Mouse (Mus musculus) liver, adult (tissue): Measurements from ENCODE around the gene Cd3e.

Experiments
- GATA4 ChIP-seq: IDR thresholded peaks from 2 replicates; pipeline ENCODE4 v1.6.1; 2014; ENCODE audit warnings: mild to moderate bottlenecking, low read length; ENCODE audit not compliant: insufficient replicate concordance

The Cd3e gene

GRCm38 (mm10) chr9:45009180-45010078 is at the start of gene Cd3e:
TSS of gene Cd3e (minus strand) at chr9:45009627.
- no peak for TF ChIP-seq GATA4

GRCm38 (mm10) chr9:45058304-45058940 is 49.0 kb upstream of the Cd3e start:
- no peak for TF ChIP-seq GATA4

- TF ChIP-seq GATA4: no peak
These were observed 45.8 kb upstream of the Cd3e start, which contains the start of gene Mpzl3 for GRCm38 (mm10) chr9:45055082-45055713. TSS of gene Mpzl3 (plus strand) at chr9:45055186.

DNA sequence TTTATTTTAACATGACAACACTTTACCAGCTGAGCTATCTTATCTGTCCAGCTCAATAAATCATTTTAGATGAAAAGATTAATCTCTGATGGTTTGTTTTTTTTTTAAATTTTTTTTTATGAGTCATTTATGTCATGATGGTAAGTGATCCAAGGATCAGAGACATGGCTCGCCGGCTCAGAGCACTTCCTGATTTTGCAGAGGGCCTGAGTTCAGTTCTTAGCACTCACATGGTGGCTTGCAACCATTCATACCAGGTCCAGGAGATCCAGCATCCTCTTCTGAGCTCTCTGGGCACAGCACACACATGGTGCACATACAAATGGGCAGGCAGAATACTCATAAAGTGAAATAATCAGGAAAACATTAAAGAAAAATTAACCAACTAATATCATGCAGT is 40.9 kb upstream of the Cd3e start:
- no peak for TF ChIP-seq GATA4

DNA sequence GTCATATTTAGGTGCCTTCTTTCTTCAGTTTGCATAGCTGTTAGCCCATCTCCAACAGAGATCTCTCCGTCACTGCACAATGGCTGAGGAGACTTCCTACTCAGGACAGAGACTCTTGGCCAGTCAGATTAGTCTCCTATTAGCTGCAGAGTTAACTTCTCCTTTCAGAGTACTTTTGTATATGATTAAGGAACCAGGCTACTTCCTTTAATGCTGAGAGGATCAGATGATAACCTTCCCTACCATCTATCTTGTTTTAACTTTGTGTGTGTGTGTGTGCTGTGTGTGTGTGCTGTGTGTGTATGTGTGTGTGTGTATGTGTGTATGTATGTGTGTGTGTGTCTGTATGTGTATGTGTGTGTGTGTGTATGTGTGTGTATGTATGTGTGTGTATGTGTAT is 40.3 kb upstream of the Cd3e start:
- no peak for TF ChIP-seq GATA4

GRCm38 (mm10) chr9:45048511-45048910 is 39.1 kb upstream of the Cd3e start:
- no peak for TF ChIP-seq GATA4

GRCm38 (mm10) chr9:45046973-45047372 is 37.5 kb upstream of the Cd3e start:
- no peak for TF ChIP-seq GATA4

- no peak for TF ChIP-seq GATA4
These were observed 33.5 kb upstream of the Cd3e start for GRCm38 (mm10) chr9:45042947-45043346.

GRCm38 (mm10) chr9:45042056-45042720 is 32.8 kb upstream of the Cd3e start:
- no peak for TF ChIP-seq GATA4

DNA sequence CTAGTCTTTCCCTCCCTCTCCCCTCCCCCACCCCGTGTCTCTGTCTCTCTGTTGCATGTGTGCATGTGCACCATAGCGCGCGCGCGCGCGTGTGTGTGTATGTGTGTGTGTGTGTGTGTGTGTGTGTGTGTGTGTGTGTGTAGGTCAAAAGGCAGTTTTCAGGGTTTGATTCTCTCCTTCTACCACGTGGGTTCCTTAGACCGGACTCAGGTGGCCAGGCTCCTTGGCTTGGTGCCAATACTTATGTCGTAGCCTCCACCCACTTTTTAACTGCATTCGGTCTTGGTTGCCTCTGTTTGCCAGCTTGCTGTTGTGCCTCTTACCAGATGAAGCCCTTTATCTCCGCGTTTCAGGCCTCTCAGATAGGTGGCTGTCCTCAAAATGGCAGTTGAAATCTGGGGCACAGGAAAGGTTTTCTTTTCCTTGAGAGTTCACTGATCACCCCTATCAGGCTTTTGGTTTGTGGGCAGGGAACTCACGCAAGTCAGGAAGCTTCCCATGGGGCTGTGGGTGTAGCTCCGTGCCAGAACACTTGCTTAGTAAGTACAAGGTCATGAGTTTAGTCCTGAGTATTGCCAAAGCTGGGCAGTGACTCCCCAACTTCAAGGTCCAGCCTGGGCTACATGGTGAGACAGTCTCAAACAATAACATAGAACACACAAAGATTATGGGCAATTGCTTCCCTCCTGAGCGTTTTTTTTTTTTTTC is 31.9 kb upstream of the Cd3e start:
- TF ChIP-seq GATA4: no peak

DNA sequence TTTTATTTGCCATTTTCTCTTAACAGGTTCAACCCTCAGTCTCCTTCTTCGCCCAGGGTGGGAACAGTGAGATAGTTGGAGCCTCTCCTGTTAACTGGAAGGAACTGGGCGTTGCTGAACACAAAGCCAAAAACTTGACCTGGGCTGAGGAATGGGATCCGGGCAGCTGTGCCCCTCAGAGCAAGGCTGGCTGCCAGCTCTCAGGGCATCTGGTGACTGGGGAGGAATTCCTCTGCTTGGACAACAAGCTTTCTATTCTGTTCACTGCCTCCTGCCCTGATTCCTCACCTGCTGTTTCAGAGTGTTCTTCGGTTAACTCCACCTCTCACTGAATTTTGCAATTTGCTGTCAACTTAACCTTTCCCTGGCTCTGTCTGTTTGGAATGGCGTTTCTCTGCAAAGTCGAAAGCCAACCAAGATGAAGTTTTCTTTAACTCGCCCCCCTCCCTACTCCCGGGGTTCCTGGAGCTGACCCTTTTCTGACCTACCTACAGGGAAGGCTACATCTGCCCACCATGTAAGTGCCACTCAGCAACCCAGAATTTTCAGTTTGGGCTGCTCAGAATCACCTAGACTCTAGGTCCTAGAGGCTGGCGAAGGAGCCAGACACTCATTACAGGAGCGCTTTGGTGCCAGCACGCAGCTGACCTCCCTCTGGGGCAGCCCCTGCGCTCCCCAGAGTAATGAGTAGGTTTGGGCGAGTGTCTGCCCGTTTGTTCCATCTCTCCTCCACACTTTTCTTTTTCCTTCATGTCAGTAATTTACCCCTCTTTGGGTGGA is 30.8 kb upstream of the Cd3e start:
- TF ChIP-seq GATA4: no peak

GRCm38 (mm10) chr9:45039499-45039898 is 30.1 kb upstream of the Cd3e start, which contains the start of gene Mpzl2:
TSS of gene Mpzl2 (plus strand) at chr9:45039799.
- no peak for TF ChIP-seq GATA4

DNA sequence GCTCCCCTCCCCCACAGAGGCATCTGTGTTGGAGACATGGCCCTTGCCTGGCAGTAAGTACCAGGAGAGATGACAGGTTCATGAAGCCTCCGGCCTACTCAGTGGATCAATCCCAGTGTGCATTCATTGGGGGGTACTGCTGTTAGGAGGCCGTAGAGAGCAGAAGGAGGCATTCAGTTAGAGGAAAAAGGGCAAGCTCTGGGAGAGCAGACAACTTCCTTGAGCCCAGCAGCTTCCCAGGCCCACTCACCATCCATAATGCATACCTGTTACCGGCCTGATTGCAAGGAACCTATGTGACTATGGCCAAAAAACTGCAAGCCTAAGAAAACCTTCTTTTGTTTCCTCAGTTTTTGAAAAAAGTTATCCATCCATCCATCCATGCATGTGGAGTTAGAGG is 25.1 kb upstream of the Cd3e start:
- no peak for TF ChIP-seq GATA4

GRCm38 (mm10) chr9:45032261-45032660 is 22.8 kb upstream of the Cd3e start:
- TF ChIP-seq GATA4: no peak
